Mouse (Mus musculus) brown adipose tissue, adult 24 weeks (tissue): ENCODE data around the gene Hoxa11. TPM values are rescaled to one million over a fixed set of nuclear protein-coding genes. Genes with fewer than 3 reads are reported as not detected.
A peak's percentile ranks its signal among the peaks of the same experiment; 100 is the strongest.

Experiments used
- H3K27ac ChIP-seq: fragments of 200-500 bp; replicated peaks from 2 replicates; pipeline ENCODE4 v1.5.1; 2012; ENCODE audit warnings: low read depth, mild to moderate bottlenecking, low read length
- H3K4me1 ChIP-seq: fragments of 200-500 bp; 2 replicates; pipeline ENCODE4 v1.6.1; 2012; ENCODE audit warnings: low read length, mixed read lengths; ENCODE audit not compliant: control insufficient read depth, insufficient read depth, insufficient read length
- H3K4me3 ChIP-seq: fragments of 200-500 bp; 2 replicates; pipeline ENCODE4 v1.5.1; 2012; ENCODE audit warnings: low read depth, mild to moderate bottlenecking, low read length, moderate library complexity; ENCODE audit not compliant: insufficient read depth
- polyA plus RNA-seq: library from polyadenylated mRNA; stranded (reverse); fragments of >200 nt; gene quantifications from 2 replicates; pipeline ENCODE4 v1.2.4, GENCODE M21; 2012; ENCODE audit not compliant: missing spikeins, insufficient read depth, insufficient read length

Gene Hoxa11
- polyA plus RNA-seq, 1 experiment, result not detected

DNA sequence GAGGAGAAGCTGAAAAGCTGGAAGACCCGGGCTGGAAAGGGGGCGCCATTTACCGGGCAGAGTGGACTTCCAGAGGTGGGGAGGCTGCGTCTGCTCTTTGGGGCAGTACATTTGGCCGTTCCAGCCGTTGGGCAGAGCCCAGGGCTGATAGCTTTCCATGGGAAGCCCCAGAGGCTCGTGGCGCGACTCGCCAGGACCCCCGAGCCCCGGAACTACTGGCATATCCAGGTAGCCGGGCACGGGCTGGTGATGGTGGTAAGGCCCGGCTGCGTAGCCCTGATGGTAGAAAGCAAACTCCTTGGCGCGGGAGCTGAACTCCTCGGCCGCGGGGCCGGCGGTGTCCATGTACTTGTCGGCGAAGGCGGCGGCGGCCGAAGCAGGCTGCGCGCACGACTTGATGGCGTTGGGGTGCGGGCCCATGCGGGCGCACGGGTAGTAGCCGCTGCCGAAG is 14.2 kb upstream of the Hoxa11 start:
- Histone ChIP-seq H3K4me3 (peak overlapping the region; percentile 20; the same call in 1 of the 2 replicates), H3K4me1 (no peaks in the 10 kb centered on the region), H3K27ac (no peak overlapping the region)

DNA sequence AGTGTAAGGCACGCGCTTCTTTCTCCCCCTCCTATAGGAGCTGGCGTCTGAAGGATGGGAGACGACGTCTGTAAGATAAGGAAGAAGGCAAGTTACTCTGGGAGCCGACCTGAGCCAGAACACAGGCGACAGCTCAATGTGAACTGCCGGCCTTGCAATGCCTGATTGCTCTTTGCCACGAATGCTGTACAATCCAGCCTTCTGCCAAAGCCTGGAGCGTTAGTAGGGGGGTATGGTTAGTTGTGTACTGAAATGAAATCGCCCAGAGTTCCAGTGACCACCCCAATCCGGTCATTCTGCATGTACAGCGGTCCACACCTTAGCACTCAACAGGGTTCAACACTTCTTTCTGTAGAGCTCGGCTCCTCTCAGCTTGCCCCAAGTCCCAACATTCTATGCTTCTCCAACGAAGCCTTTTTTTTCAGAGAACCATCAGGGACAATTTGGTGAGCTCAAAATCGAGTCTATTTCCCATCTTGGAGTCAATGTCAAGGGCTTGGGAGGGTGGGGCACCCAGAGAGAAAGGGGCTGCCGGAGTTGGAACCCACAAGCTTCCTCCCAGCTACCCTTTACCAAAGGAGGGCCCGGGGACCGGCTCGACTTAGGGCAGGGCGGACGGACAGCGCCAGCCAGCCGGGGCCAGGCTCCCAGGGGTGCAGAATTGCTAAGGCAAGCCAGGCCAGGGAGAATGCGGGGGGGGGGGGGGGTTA is 13.6 kb upstream of the Hoxa11 start:
- H3K4me3 ChIP-seq, result no peak overlapping the region

DNA sequence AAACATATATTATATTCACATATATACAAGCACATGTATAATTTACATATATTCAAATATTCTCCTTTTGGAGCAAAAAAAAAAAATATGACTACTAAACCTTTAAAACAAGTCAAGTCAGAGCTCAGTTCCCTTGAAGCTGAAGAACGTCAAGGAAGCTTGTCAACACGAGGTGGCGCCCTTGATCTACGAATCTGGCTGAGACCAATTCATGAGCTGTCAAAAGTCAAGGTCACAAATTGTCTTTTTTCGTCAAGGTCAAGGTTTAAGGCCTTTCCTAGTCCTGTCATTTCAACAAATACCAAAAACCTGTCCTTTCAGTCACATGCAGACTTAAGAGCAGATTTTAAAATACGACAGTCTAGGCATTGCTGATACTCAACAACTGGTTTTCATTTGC is 11.3 kb upstream of the Hoxa11 start:
- no peak overlapping the region for H3K27ac ChIP-seq
- no peaks in the 10 kb centered on the region for H3K4me1 ChIP-seq
- no peak overlapping the region for H3K4me3 ChIP-seq

More for the DNA sequence above, 13.6 kb upstream of the Hoxa11 start:
- Histone ChIP-seq H3K4me1 (no peaks in the 10 kb centered on the region), H3K27ac (no peak overlapping the region)

DNA sequence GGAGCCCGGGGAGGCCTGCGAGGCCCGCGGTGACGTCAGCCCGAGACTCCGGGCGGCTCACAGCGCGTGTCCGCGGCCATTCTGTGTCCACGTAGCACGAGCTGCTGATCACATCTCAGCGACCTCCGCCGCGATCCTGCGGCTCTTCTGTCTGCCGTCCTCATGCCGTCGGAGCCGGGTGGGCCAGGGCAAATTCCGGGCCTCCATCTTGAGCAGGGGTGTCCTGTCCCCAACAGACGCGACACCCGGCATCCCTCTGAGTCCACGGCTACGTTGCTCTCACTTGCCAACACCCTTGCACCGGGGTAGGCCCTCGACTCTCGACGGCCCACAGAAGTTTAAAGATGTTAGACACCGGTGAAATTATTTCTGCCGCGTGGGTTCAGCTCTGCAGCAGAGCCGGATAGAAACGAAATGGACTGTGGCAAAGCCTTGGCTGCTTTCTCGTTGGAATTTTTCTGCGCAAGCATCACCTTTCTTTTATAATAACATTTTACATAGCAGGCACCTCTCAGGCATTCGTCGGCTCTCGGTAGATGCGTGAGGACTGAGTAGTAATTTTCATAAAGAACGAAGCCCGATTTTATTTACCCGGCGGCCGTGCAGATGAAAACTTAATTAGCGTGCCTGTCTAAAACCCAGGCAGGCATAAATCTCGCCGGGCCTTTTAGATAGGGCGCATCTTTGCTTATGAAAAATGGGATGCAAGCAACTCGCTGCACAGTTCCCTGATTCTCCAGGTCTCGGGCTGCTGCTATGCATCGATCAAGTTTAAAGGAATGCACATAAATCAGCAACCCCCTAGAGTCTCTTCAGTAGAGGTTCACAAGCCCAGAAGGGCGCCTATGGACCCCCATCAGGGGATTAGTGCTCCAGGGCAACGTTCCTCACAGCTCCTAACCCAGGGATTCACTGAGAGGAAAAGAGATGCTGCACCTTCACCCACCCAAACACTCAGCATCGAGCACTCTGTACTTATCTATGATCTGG is 8.2 kb upstream of the Hoxa11 start:
- Histone ChIP-seq H3K4me1 (no peaks in the 10 kb centered on the region), H3K27ac (no peak overlapping the region), H3K4me3 (no peak overlapping the region)

DNA sequence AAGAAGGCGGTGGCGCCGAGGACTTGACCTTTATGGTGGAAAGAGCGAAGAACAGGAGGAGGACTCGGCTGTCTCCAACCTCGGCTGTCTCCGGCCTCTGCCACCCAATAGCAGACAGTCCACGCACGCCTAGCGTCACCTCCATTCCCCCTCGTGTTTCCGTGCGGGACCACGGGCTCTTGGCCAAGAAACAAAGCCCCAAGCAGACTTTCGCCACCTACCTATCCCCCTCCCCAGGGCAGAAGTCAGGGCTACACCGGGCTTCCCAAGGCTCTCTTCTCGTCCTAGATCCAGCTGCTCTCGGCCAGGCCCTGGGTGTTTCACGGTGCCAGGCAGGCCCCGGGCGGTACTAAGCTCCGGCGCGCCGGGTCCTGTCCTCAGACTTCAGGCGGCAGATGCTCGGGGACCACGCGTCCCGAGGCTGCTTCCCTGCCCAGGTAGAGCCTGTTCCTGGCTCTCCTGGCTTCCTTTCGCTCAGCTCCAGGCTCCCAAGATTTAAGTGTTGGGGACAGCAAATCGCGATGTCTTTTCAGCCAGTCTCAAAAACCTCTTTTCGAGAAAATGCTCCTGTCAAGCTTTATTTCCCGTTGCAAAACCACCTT is 7.3 kb upstream of the Hoxa11 start:
- Histone ChIP-seq H3K4me1 (no peaks in the 10 kb centered on the region), H3K27ac (no peak overlapping the region), H3K4me3 (no peak overlapping the region)

DNA sequence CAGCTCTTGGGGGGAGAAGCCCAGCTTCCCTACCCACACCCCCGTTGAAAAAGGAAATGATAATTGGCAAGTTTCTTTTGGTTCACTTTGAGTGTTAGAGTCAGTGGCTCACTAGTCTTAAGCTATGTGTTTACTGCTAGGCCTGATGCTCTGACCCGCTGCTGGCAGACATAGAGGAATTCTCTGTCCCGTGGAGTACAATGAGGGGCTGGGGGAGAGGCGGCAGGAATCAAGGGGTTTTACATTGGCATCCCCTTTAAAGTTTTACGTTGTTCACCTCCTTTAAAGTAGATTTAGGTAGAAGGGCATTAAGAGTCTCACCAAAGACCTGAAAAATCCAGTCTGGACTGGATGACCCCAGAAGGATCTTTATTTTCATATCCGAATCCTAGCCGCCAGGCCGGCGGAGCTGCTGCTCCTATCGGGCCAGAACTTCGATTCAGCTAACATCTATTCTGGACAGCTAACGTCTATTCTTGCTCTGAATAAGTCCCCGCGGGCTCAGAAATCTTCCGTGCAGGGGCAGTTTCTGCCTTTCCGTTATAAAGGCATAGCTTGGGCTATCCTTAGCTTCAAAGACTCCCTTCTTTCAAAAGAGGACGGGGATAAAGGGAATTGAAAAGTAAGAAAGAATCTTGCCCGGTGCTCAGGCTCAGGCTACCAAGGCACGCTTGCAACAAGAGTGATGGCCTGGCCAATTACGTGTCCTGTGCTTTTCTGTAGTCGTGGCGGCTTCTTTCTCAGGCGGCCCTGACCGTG is 6.6 kb upstream of the Hoxa11 start:
- Histone ChIP-seq H3K4me3 (no peak overlapping the region), H3K4me1 (no peaks in the 10 kb centered on the region), H3K27ac (no peak overlapping the region)

DNA sequence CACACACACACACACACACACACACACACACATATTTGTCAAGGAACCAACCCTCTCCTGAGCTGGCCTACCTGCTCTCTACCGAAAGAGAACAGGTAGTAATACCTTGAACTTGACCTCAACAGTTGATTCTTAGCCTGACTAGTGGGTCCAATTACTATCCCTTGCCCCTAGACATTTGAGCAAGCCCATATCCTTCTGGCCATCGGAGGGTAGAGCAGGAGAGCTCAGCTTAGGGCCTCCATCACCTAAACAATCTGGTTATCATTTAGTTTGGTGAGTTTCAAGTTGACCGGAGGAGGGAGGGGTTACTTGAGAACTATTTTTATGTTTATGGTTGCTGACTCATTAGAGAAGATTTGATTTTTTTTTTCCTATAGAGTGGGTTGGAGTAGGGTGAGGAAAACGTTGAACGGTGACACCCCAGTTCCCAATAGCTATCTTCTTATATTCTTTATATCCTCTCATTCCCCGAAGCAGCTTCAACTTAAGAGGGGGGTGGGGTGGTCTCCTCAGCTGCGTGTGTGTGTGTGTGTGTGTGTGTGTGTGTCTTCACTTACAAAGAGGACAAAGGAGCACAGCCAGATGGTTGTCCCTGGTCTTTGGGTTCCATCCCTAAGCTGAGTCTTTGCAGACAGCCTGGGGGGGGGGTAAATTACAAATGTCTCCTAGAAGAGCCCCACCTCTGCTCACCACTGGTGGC is 5.7 kb upstream of the Hoxa11 start:
- Histone ChIP-seq H3K4me3 (no peak overlapping the region), H3K27ac (no peak overlapping the region), H3K4me1 (no peaks in the 10 kb centered on the region)

DNA sequence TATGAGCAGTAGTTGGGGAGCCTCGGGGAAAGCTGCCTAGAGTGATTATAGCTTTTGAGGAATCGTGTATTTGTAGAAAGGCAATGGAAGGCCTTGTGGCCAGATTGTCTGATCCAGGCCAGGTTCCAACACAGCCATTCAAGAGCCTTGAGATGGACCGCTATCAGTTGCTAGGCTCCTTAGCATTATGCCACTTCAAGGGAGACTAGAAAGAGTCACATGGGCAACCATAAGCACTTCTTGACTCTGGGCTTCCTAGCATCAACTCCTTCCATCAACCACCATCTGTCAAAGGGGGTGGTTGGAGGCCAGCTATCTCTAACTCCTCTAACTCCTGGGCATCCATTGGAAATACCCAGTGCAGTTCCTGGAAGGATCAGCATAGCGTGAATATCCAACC is 4.2 kb upstream of the Hoxa11 start:
- H3K4me3 ChIP-seq, result no peak overlapping the region
- no peak overlapping the region for H3K27ac ChIP-seq
- no peaks in the 10 kb centered on the region for H3K4me1 ChIP-seq

DNA sequence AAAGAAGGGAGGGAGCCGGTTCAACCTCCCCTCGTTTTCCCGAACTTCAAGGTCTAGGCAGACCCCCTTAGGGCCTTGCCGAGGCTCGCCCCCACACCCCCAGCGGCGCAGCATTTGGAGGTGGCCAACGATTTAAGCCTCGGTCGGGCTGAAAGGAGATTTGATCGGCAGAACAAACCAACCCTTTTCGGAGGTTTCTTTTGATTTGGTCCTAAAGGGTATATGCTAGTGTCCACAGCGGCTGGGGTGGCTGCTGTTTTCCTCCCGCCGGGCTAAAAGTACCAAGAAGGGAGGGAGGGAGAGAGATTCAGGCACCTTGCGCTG is 3.8 kb upstream of the Hoxa11 start:
- H3K4me1 ChIP-seq, result no peaks in the 10 kb centered on the region
- no peak overlapping the region for H3K27ac ChIP-seq
- no peak overlapping the region for H3K4me3 ChIP-seq

DNA sequence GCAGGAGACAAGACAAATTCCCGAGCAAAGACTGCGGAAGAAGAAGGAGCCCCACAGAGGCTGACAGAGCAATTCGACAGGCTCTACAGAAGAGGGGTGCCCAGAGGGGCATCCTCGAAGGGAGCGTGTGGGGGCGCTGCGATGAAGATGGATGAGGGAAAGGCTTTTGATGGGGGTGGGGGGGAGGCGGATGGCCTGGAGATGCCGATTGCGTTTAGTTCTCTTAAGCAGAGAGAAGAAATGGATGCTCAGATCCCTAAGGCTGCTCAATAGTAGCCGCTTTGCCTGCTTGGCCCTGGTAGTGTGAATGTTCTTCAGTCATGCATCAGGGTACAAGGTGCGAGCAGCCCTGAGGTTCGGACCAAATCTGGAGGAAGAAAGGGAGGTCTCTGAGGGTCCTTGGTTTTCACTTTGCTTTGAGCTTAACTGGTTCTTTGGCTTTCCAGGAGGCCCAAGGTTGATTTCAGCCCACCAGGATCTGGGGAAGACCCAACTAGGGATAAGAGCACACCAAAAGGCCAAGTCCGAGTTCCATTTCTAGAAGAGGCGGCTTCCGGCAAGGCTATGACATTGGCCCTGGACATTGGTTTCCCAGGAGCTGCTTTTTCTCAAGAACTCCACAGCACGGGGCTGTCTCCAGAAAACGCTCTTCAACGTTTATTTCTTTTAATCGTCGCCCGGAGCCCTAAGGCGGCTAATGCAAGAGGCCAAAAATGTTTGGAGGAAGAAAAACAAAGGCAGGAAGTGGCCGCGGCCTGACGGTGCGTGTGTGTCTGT is 3.2 kb upstream of the Hoxa11 start:
- Histone ChIP-seq H3K4me3 (no peak overlapping the region), H3K4me1 (no peaks in the 10 kb centered on the region), H3K27ac (no peak overlapping the region)

DNA sequence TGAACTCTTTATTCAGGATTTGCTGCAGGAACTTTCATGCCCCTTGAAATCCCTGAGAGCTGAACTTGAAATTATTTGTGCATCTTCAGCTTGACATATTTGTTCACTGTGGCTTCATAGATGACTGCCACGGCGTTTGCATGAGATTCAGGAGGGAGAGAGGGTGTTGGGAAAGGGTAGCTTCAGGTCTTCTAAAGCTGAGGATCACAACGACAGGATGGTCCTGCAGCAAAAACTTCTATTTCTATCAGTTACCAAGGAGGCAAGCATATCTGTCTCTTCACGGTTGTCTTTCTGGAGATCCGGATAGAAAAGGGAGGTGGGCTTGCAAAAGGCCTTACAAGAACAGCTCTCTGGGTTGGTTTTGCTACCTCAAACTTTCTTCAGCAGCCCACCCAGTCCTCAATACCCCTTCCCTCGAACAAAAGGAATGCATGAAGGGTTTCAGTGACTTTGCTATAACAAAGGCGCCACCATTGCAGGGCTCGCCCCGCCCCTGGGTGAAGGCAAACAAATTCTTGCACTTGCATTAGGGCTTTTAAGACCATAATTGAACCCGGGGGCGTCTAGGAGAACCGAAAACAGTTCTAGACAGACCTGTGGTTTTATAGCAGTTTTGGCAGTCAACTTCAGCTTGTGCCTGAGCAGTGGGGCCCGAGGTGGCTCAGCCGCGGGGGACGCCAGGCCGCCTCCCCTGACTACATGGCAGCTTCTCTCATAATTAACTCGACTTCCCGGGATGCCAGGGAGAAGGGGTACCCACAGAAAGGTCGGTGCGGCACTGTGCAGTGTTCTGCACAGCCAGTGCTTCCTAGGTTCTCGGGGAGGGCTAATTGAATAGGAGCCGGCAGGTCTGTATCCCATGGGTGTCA is 2.4 kb upstream of the Hoxa11 start:
- Histone ChIP-seq H3K27ac (no peak overlapping the region), H3K4me3 (no peak overlapping the region), H3K4me1 (no peaks in the 10 kb centered on the region)

DNA sequence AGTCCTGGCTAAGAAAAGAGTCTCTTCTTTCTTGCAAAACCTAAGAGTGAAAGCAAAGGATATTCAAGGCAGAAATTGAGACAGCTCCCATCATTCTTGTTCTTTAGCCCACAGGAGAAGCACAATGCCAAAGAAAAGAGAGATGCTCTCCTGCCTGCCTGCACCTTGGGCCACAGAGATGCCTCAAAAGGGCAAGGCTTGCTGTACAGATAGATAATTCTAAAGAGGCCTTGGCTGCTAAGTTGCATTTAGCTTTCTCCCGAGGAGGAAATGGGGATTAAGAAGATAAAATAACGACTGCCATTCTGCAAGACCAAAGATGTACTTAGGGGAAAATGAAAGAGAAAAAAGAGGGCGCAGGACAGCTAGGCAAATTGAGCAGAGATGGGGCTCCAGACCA is 1.3 kb upstream of the Hoxa11 start:
- Histone ChIP-seq H3K4me1 (no peaks in the 10 kb centered on the region), H3K4me3 (no peak overlapping the region), H3K27ac (no peak overlapping the region)

DNA sequence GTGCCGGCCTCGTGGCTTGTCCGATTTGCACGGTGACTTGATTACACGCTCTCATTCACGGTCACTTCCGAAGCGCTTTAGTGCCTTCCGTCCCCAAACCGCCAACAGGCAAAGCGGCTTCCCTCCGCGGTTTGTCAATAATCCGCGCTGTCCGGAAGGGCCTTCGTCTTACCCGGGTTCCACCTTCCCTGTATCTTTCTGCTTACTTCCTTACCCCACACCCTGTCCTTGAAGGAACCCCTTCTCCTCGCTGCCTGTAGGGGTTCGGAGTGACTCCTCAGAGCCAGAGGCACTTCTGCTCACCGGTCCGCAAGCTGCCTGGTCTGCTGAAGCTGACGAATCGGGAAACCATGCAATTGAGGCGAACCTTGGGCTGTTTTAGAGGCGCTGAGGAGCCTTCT is 793 bp upstream of the Hoxa11 start:
- Histone ChIP-seq H3K4me3 (no peak overlapping the region), H3K4me1 (no peaks in the 10 kb centered on the region), H3K27ac (no peak overlapping the region)
